Mouse (Mus musculus): ENCODE measurements at regions not wholly inside any gene's neighbourhood (a gene's known extent, or its start where the extent isn't known, plus 50 kb on each side); places are given as distances from the start of the nearest gene placed in this dataset.

GRCm38 (mm10) chr10:100152821-100153220 lies 137.4 kb downstream of the Kitl start:
- in situ Hi-C loops (cut with MboI, MseI): loop anchor here in 1 of 2 experiments (25.0 kb wide), 1 partner anchor 1016 kb away; the partner anchor contains the start of gene Phxr2

GRCm38 (mm10) chr10:100153311-100153710 lies 137.9 kb downstream of the Kitl start:
- in situ Hi-C loops (cut with MboI, MseI): loop anchor here in 1 of 2 experiments (25.0 kb wide), 1 partner anchor 1016 kb away; the partner anchor contains the start of gene Phxr2

GRCm38 (mm10) chr10:100155566-100155965 lies 140.1 kb downstream of the Kitl start:
- in situ Hi-C loops (cut with MboI, MseI): loop anchor here in 1 of 2 experiments (25.0 kb wide), 1 partner anchor 1018 kb away; the partner anchor contains the start of gene Phxr2

GRCm38 (mm10) chr10:100159843-100160531 lies 144.6 kb downstream of the Kitl start:
- in situ Hi-C loops (cut with MboI, MseI): loop anchor here in 1 of 2 experiments (10.0 to 25.0 kb wide), 2 partner anchors 845 to 1023 kb away; partner anchors contain the start of gene Phxr2

GRCm38 (mm10) chr10:100160532-100160852 lies 145.1 kb downstream of the Kitl start:
- in situ Hi-C loops (cut with MboI, MseI): loop anchor here in 1 of 2 experiments (10.0 to 25.0 kb wide), 2 partner anchors 846 to 1023 kb away; partner anchors contain the start of gene Phxr2

- in situ Hi-C loops (cut with MboI, MseI): loop anchor here in 1 of 2 experiments (10.0 to 25.0 kb wide), 2 partner anchors 846 to 1024 kb away; partner anchors contain the start of gene Phxr2
Measured at GRCm38 (mm10) chr10:100161117-100161516, 145.7 kb downstream of the Kitl start.

- in situ Hi-C loops (cut with MboI, MseI): loop anchor here in 1 of 2 experiments (10.0 to 25.0 kb wide), 2 partner anchors 850 to 1027 kb away; partner anchors contain the start of gene Phxr2
Measured at GRCm38 (mm10) chr10:100164526-100164925, 149.1 kb downstream of the Kitl start.

- in situ Hi-C loops (cut with MboI, MseI): loop anchor here in 1 of 2 experiments (25.0 kb wide), 1 partner anchor 1034 kb away; the partner anchor contains the start of gene Phxr2
Measured at GRCm38 (mm10) chr10:100170836-100171235, 155.4 kb downstream of the Kitl start.

GRCm38 (mm10) chr10:100197673-100198072 lies 137.8 kb upstream of the Gm4301 start:
- in situ Hi-C loops (cut with MboI, MseI): no loop called here

- in situ Hi-C loops (cut with MboI, MseI): no loop called here
Measured at GRCm38 (mm10) chr10:100199090-100199690, 136.3 kb upstream of the Gm4301 start.

- in situ Hi-C loops (cut with MboI, MseI): no loop called here
Measured at GRCm38 (mm10) chr10:100200431-100200830, 135.0 kb upstream of the Gm4301 start.

GRCm38 (mm10) chr10:100206617-100207530 lies 128.6 kb upstream of the Gm4301 start:
- in situ Hi-C loops (cut with MboI, MseI): no loop called here

- in situ Hi-C loops (cut with MboI, MseI): no loop called here
Measured at GRCm38 (mm10) chr10:100210684-100211083, 124.8 kb upstream of the Gm4301 start.

- in situ Hi-C loops (cut with MboI, MseI): no loop called here
Measured at GRCm38 (mm10) chr10:100224459-100225097, 110.9 kb upstream of the Gm4301 start.

GRCm38 (mm10) chr10:100259235-100259900 lies 76.1 kb upstream of the Gm4301 start:
- in situ Hi-C loops (cut with MboI, MseI): no loop called here

GRCm38 (mm10) chr10:100263447-100263846 lies 72.0 kb upstream of the Gm4301 start:
- in situ Hi-C loops (cut with MboI, MseI): no loop called here

- in situ Hi-C loops (cut with MboI, MseI): no loop called here
Measured at GRCm38 (mm10) chr10:100264066-100264465, 71.4 kb upstream of the Gm4301 start.

GRCm38 (mm10) chr10:100282471-100282870 lies 53.0 kb upstream of the Gm4301 start:
- in situ Hi-C loops (cut with MboI, MseI): no loop called here
